Mouse (Mus musculus): ENCODE measurements around the gene Cldn2. TPM values are rescaled to one million over a fixed set of nuclear protein-coding genes. Genes with fewer than 3 reads are reported as not detected.
"Not testable (repeated sequence)": the region's sequence is repeated elsewhere in the genome, so short reads cannot be mapped to it uniquely, and the experiment has no call there.

The Cldn2 gene
- polyA plus RNA-seq (2016; fragmentation: Nextera tagmentation; extraction: Ambion mirVana): 0.53 and 0.68 TPM in 2 replicates

DNA sequence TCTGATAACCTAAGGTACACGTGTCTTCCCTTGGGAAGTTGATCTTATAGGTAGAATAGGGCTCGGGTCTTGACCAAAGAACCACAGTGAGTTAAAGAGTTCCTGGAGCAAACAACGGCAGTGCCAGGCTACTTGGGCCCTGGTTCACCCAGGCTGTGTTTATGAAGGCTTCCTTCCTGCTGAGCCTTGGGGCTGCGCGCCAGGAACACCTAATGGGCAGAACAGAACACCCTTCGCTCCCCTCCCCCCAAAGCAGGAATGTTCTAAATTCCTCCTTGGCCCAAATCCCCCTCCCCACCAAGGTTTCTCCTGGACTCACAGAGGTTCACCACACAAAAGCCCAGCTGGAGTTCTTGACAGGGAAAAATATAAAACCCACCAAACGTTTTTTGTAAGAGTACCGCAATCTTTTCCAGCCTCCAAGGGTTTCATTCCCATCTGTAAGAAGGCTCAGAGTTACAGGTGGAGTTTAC is at the start of gene Cldn2:
Cldn2 (plus strand) TSS at position 423 of the 473 bp plus-strand sequence.
- ATAC-seq (ENCODE audit: low FRiP score): no peak
- Histone ChIP-seq H3K9ac (no peak within 1 kb of the TSS), H3K4me3 (no peak within 1 kb of the TSS), H3K27me3 (peaks cover 17% of the 10 kb centered on the region), H3K9me3 (replicated peaks) (no peaks in the 10 kb centered on the region), H3K27ac (no peak within 1 kb of the TSS), H3K4me2 (replicated peaks) (no peak within 1 kb of the TSS), H3K36me3 (no peaks in the 10 kb centered on the region), H3K4me1 (no peaks in the 10 kb centered on the region)
- 58% methylated on average over 8 of the region's 8 CpGs for WGBS

DNA sequence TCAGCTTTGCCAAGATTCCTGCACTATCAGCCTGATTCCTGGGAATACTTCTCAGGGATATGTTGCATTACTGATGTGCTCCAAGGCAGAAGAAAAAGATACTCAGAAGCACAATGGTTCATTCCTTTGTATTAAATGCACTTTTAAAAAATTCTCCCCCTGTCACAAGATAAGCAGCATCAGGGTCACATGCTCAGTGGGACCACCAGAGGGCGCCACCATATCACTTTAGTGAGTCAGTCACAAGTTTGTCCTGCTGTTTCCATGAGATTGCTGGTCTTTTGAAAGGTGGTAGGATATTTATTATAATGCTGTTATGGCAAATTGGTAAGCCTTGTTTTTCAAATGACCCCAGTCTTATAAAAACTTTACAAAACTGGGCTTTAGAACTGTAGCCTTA is 48.8 kb upstream of the Cldn2 start:
- Histone ChIP-seq H3K4me1 (no peaks in the 10 kb centered on the region), H3K27ac (no peak overlapping the region), H3K36me3 (no peaks in the 10 kb centered on the region), H3K4me2 (replicated peaks) (no peak overlapping the region), H3K9ac (no peak overlapping the region), H3K27me3 (no peaks in the 10 kb centered on the region), H3K9me3 (replicated peaks) (no peaks in the 10 kb centered on the region), H3K4me3 (no peak overlapping the region)
- ATAC-seq (ENCODE audit: low FRiP score): no peak
- WGBS: 0% methylated on average over 1 of the region's 1 CpGs

DNA sequence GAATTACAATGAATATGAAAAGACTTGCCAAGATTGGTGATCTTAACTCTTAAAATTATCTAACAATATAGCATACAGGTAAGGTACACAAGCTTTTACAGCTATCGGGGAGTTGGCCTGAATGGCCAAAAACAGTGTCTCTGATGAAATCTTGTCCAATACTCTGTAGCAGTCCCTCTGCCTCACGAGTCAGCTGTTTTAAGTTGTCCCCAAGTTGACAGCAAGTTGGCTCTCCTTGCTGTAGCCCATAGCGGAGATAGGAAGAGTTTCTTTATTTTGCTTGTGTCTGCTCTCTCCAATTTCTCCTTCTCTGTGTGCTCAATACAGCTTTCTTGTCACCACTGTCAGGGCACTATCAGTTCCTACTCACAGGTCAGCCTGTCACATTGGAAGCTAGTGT is 42.0 kb upstream of the Cldn2 start:
- H3K4me2 ChIP-seq (replicated peaks); H3K27ac ChIP-seq; H3K9me3 ChIP-seq (replicated peaks); H3K27me3 ChIP-seq; H3K4me3 ChIP-seq; H3K36me3 ChIP-seq; H3K9ac ChIP-seq; H3K4me1 ChIP-seq; ATAC-seq (ENCODE audit: low FRiP score): not testable (repeated sequence)
- WGBS: 87% methylated on average over 3 of the region's 3 CpGs

DNA sequence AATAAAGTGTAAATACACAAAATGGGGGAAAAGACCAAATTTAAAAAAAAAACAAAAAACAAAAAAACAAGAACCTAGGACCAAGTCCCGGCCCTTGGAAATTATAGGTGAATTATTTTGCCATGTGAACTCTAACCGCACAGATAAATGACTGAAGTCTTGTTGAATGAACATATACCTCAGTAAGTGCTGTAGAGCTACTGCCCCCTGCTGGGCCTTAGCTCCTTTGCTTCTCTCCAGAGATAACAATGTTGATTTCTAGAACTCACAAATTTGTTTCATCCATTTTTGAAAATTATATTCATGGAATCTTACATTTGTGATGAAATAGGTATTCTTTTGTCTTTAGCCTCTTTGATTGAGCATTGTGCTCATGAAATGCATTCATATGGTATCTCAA is 38.1 kb upstream of the Cldn2 start:
- H3K9me3 ChIP-seq (replicated peaks): no peaks in the 10 kb centered on the region
- 85% methylated on average over 2 of the region's 2 CpGs for WGBS
- ATAC-seq (ENCODE audit: low FRiP score): no peak

DNA sequence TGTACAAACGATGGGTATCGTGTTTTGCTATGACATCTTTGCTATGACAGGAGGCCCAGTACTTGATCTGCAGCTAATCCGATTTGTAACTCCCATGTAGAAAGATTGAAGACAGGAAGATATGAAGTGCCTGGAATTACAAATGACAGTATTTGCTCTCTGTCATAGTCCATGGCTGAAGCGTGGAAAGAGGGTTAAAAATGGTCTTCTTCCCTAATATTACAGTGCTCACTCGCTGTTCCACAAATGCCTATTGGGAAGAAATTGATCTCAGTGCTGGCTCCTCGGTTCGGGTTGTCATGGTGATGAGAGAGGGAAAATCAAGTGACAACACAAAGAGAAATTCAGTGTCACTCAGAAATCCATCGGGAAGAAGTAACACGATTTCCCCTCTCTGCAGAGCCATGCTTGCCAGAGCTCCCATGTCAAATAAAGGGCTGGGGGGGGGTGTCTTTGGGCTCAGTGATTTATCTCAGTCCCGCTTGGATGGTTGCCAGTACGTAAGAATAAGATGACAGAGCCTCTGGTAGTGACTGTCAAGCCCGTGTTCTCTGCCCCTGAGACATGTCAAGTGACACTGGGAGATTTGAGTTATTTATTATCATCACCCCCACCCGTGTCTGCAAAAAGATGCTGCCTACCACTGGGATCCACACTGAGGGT is 30.5 kb upstream of the Cldn2 start:
- WGBS: 69% methylated on average over 13 of the region's 13 CpGs
- Histone ChIP-seq H3K9me3 (replicated peaks) (no peaks in the 10 kb centered on the region), H3K4me1 (no peaks in the 10 kb centered on the region), H3K27ac (no peak overlapping the region), H3K9ac (no peak overlapping the region), H3K4me2 (replicated peaks) (no peak overlapping the region), H3K27me3 (peaks cover 5% of the 10 kb centered on the region), H3K4me3 (no peak overlapping the region), H3K36me3 (no peaks in the 10 kb centered on the region)
- ATAC-seq (ENCODE audit: low FRiP score): 0 out of 2 replicates have a peak, but pooled peaks have one; percentile 46

More for the DNA sequence above, 38.1 kb upstream of the Cldn2 start:
- no peaks in the 10 kb centered on the region for H3K4me1 ChIP-seq
- no peaks in the 10 kb centered on the region for H3K36me3 ChIP-seq
- no peak overlapping the region for H3K4me3 ChIP-seq
- H3K9ac ChIP-seq: no peak overlapping the region
- H3K4me2 ChIP-seq (replicated peaks): no peak overlapping the region
- H3K27ac ChIP-seq: no peak overlapping the region
- no peaks in the 10 kb centered on the region for H3K27me3 ChIP-seq

DNA sequence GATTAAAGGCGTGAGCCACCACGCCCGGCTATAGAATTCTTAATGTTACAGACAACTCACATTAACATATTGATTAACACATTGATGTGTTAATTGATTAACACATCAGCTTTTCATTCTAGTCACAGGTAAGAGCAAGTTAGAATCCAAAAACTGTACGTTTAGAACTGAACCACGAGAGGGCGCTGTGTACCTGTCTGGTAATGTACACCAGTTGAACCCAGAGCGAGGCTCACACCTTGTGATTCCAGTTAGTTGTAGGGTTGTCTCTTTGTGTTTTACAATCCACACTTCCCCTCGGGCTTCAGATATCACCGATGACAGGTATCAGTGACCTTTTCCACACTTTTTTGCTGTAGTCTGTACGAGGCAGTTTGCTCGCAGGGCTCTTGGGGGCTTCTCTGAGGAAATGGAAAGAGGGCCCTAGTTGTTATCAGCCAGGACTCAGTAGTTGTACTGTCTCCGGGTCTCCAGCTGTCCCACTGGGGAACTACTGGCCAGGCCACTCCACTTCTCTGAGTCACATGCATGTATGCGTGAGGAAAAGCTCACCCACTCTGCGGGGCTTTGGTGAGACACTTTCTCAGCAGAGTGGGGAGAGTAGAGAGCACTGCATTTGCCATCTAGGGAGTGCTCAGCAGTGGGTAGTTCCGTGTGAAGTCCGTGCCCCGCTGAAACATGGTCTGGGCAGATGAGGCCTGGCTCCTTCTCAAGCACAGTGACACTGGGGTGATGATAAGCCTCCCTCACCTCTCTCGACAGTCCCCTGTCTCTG is 26.1 kb upstream of the Cldn2 start:
- no peak for ATAC-seq (ENCODE audit: low FRiP score)
- 38% methylated on average over 18 of the region's 18 CpGs for WGBS

DNA sequence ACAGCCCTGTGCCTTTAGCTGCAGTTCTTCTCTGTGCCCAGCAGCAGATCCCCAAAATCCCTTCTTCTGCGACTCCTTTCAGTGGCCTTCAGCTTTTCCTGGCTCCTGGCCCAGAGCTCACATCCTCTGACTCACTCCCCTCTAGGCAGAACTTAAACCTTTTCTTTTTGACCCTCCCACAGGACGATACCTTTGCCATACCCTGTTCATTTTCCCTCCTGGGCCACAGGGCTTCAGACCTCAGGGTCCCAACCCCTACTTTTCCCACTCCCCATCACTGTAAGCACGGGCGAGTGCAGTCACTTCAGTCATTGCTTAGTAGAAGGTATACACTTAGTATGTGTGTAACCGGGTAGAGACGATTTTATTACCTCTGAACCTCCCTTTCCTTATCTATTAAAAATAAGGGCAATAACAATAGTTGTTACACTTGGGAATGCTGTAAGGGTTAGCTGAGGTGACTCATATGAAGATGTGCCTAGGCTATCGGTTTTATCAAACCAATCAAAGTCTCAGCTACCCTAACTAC is 25.5 kb upstream of the Cldn2 start:
- no peak overlapping the region for H3K27ac ChIP-seq
- ATAC-seq (ENCODE audit: low FRiP score): no peak
- H3K9ac ChIP-seq: no peak overlapping the region
- 83% methylated on average over 7 of the region's 7 CpGs for WGBS
- no peaks in the 10 kb centered on the region for H3K9me3 ChIP-seq (replicated peaks)
- H3K27me3 ChIP-seq: peaks cover 25% of the 10 kb centered on the region
- H3K36me3 ChIP-seq: no peaks in the 10 kb centered on the region
- no peak overlapping the region for H3K4me3 ChIP-seq
- no peak overlapping the region for H3K4me2 ChIP-seq (replicated peaks)
- H3K4me1 ChIP-seq: no peaks in the 10 kb centered on the region

More for the DNA sequence above, 26.1 kb upstream of the Cldn2 start:
- Histone ChIP-seq H3K36me3 (no peaks in the 10 kb centered on the region), H3K4me3 (no peak overlapping the region), H3K4me1 (no peaks in the 10 kb centered on the region), H3K9ac (no peak overlapping the region), H3K9me3 (replicated peaks) (no peaks in the 10 kb centered on the region), H3K27ac (no peak overlapping the region), H3K4me2 (replicated peaks) (no peak overlapping the region), H3K27me3 (peaks cover 20% of the 10 kb centered on the region)

DNA sequence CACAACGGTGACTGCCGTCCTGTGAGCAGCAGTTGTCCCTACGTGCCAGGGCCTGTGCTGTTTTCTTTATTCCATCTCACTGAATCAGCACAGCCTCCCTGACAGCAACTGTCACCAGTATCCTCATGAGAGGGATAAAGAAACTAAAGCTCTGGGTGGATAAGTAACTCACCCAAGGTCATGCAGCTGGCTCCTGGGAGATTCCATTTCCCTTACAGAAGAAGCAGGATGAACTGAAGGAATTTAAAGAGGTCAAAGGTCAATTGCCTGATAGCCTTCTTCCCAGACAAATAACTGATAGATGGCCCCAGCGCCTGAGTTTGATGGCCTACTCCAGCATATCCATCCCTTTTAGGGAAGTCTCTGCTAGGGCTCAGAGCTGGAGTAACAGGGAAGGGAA is 23.3 kb upstream of the Cldn2 start:
- H3K9me3 ChIP-seq (replicated peaks): no peaks in the 10 kb centered on the region
- H3K4me3 ChIP-seq: no peak overlapping the region
- no peak overlapping the region for H3K9ac ChIP-seq
- no peak overlapping the region for H3K4me2 ChIP-seq (replicated peaks)
- WGBS: 38% methylated on average over 4 of the region's 4 CpGs
- no peaks in the 10 kb centered on the region for H3K36me3 ChIP-seq
- H3K27me3 ChIP-seq: peaks cover 38% of the 10 kb centered on the region
- H3K27ac ChIP-seq: no peak overlapping the region
- no peaks in the 10 kb centered on the region for H3K4me1 ChIP-seq
- ATAC-seq (ENCODE audit: low FRiP score): no peak

DNA sequence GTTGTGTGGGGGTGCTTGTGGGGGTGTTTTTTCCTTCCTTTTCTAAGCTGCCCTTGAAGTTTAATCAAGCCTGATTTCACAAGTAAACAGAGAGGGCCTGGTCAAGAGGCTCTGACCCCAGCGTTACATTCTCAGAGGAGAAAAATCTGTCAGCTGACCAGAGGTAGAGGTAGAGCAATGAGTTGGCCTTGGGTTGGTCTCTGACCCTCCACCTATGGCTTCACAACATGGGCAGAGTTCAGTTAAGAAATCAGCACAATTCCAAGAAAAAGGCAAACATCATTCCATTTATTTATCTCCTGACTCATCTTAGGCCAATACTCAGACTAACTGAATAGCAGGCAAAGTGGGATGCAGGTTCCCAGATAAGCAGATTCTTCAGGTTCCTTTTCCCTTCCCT is 21.7 kb upstream of the Cldn2 start:
- no peak for ATAC-seq (ENCODE audit: low FRiP score)
- H3K4me1 ChIP-seq: no peaks in the 10 kb centered on the region
- H3K4me2 ChIP-seq (replicated peaks): no peak overlapping the region
- H3K27ac ChIP-seq: no peak overlapping the region
- WGBS: 74% methylated on average over 1 of the region's 1 CpGs
- no peak overlapping the region for H3K4me3 ChIP-seq
- H3K36me3 ChIP-seq: no peaks in the 10 kb centered on the region
- H3K9me3 ChIP-seq (replicated peaks): no peaks in the 10 kb centered on the region
- peaks cover 44% of the 10 kb centered on the region for H3K27me3 ChIP-seq
- no peak overlapping the region for H3K9ac ChIP-seq

DNA sequence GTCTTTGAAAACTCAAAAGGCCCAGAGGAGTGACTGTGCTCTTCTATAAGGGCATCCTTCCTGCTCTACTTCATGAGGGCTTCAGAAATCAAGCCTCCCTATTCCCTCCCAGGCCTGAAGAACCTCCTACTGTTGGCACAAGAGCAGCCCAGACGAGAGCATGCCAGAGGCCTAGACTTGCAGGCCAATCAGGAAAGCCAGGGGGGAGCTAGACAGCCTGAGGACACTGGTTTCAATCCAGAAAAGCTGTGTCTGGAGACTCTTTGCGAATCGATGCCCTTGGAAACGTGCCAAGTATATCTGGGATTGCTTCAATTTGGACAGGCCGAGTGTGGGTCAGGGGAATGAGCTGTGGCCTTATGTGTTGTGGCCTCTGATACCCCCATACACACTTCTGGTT is 21.2 kb upstream of the Cldn2 start:
- WGBS: 82% methylated on average over 5 of the region's 5 CpGs
- H3K27me3 ChIP-seq: peaks cover 44% of the 10 kb centered on the region

DNA sequence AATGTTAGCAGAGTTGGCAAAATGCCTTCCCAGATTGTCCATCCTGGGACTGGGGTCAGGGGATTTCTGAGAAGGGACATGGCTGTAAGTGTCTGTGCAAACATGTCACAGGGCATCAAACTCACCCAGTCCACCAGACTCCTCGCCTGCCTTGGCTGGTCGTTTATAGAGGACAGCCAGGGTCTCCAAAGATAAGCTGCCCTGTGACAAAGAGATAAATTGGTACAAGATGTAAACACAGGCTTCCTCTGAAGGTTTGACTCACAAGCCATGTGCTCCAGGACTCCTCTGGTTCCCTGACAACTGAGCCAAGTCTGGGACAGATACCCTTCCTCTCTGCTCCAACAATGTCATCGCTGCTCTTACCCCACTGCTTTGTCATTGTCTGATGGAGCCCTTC is 19.6 kb upstream of the Cldn2 start:
- no peak overlapping the region for H3K4me3 ChIP-seq
- H3K27me3 ChIP-seq: peaks cover 40% of the 10 kb centered on the region
- H3K36me3 ChIP-seq: no peaks in the 10 kb centered on the region
- no peak overlapping the region for H3K4me2 ChIP-seq (replicated peaks)
- 78% methylated on average over 3 of the region's 3 CpGs for WGBS
- no peaks in the 10 kb centered on the region for H3K4me1 ChIP-seq
- ATAC-seq (ENCODE audit: low FRiP score): no peak
- H3K9ac ChIP-seq: no peak overlapping the region
- no peaks in the 10 kb centered on the region for H3K9me3 ChIP-seq (replicated peaks)
- H3K27ac ChIP-seq: no peak overlapping the region

More for the DNA sequence above, 21.2 kb upstream of the Cldn2 start:
- H3K9me3 ChIP-seq (replicated peaks): no peaks in the 10 kb centered on the region
- H3K4me1 ChIP-seq: no peaks in the 10 kb centered on the region
- no peak for ATAC-seq (ENCODE audit: low FRiP score)
- no peak overlapping the region for H3K4me3 ChIP-seq
- no peak overlapping the region for H3K4me2 ChIP-seq (replicated peaks)
- no peak overlapping the region for H3K27ac ChIP-seq
- H3K36me3 ChIP-seq: no peaks in the 10 kb centered on the region
- no peak overlapping the region for H3K9ac ChIP-seq

DNA sequence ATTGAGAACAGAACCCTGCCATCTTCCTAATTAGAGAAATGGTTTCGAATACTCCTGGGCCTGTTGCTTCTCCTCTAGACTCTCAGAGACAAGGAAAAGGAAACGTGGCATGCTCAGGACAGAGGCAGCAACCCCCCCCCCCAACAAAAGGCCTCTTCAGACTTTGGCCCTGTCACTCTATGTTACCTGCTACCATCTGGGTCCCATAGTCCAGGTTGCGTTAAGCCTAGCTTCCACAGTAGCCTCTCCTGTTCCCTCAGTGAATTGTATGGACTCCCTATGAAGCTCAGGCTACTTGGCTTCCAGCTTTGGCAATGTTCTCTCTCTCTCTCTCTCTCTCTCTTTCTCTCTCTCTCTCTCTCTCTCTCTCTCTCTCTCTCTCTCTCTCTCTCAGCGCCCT is 19.1 kb upstream of the Cldn2 start:
- 75% methylated on average over 4 of the region's 4 CpGs for WGBS
- H3K4me3 ChIP-seq: no peak overlapping the region
- no peaks in the 10 kb centered on the region for H3K9me3 ChIP-seq (replicated peaks)
- no peaks in the 10 kb centered on the region for H3K36me3 ChIP-seq
- peaks cover 44% of the 10 kb centered on the region for H3K27me3 ChIP-seq
- H3K4me2 ChIP-seq (replicated peaks): no peak overlapping the region
- ATAC-seq (ENCODE audit: low FRiP score): no peak
- no peak overlapping the region for H3K9ac ChIP-seq
- H3K27ac ChIP-seq: no peak overlapping the region
- no peaks in the 10 kb centered on the region for H3K4me1 ChIP-seq

Data from hindbrain, embryonic 12.5 days (tissue).